Mouse (Mus musculus) forebrain, embryonic 10.5 days (tissue): ENCODE data around the gene Osbpl11. TPM values are rescaled to one million over a fixed set of nuclear protein-coding genes. Genes with fewer than 3 reads are reported as not detected.
"Not testable (repeated sequence)": the region's sequence is repeated elsewhere in the genome, so short reads cannot be mapped to it uniquely, and the experiment has no call there.

ENCODE experiments used
- DNase-seq: peaks from one replicate; pipeline ENCODE4 v3.0.0-alpha.2; 2017; ENCODE audit warnings: low spot score; ENCODE audit errors: extremely low spot score
- H3K27ac ChIP-seq: fragments of 300-500 bp; sonication (generic); 2 replicates; pipeline ENCODE4 v1.5.1; 2016; ENCODE audit warnings: mild to moderate bottlenecking
- H3K27me3 ChIP-seq: fragments of 300-500 bp; sonication (generic); 2 replicates; pipeline ENCODE4 v1.6.1; 2016; ENCODE audit warnings: mild to moderate bottlenecking; ENCODE audit not compliant: poor library complexity, severe bottlenecking
- H3K36me3 ChIP-seq: fragments of 300-500 bp; sonication (generic); replicated peaks from 2 replicates; pipeline ENCODE4 v1.6.1; 2016; ENCODE audit warnings: mild to moderate bottlenecking, moderate library complexity
- H3K4me1 ChIP-seq: fragments of 300-500 bp; sonication (generic); 2 replicates; pipeline ENCODE4 v1.6.1; 2016
- H3K4me3 ChIP-seq: fragments of 300-500 bp; sonication (generic); 2 replicates; pipeline ENCODE4 v1.5.1; 2016; ENCODE audit warnings: mild to moderate bottlenecking, moderate library complexity
- H3K9me3 ChIP-seq: fragments of 300-500 bp; sonication (generic); 2 replicates; pipeline ENCODE4 v1.6.1; 2016; ENCODE audit warnings: mild to moderate bottlenecking, moderate library complexity
- WGBS: fragments of 180-500 bp; shearing (Covaris S2); methylation state at CpG from one replicate; pipeline ENCODE4 v1.1.7; 2016; 5-methylcytosine and 5-hydroxymethylcytosine counted together
- polyA plus RNA-seq: library from polyadenylated mRNA; unstranded; fragments of >200 nt; fragmentation: Nextera tagmentation; extraction: Ambion mirVana; gene quantifications from 2 replicates; pipeline ENCODE4 v1.2.1, GENCODE M21; 2016

Gene Osbpl11
- polyA plus RNA-seq, 1 experiment from 2014 or later, result 17.7 TPM

- Histone ChIP-seq H3K4me1 (peaks cover 27% of the 10 kb centered on the region), H3K9me3 (no peaks in the 10 kb centered on the region), H3K27me3 (no peaks in the 10 kb centered on the region), H3K27ac (no peak overlapping the region), H3K36me3 (peaks cover 64% of the 10 kb centered on the region), H3K4me3 (no peak overlapping the region)
- no peak for DNase-seq
- 76% methylated on average over 9 of the region's 9 CpGs for WGBS
Observed at GRCm38 (mm10) chr16:33216313-33217003, 31.6 kb downstream of the Osbpl11 start.

GRCm38 (mm10) chr16:33217553-33218085, 32.7 kb downstream of the Osbpl11 start:
- H3K4me3 ChIP-seq, H3K27ac ChIP-seq, H3K27me3 ChIP-seq, H3K9me3 ChIP-seq, DNase-seq: not testable (repeated sequence)
- whole genome bisulfite sequencing, result 92% methylated on average over 2 of the region's 3 CpGs
- H3K4me1 ChIP-seq, result peaks cover 27% of the 10 kb centered on the region
- peaks cover 59% of the 10 kb centered on the region for H3K36me3 ChIP-seq

- Histone ChIP-seq H3K36me3 (peaks cover 72% of the 10 kb centered on the region), H3K9me3 (no peaks in the 10 kb centered on the region), H3K27me3 (no peaks in the 10 kb centered on the region), H3K4me1 (no peaks in the 10 kb centered on the region), H3K27ac (no peak overlapping the region), H3K4me3 (no peak overlapping the region)
- DNase-seq, result no peak
- WGBS, result 96% methylated on average over 3 of the region's 3 CpGs
Observed at GRCm38 (mm10) chr16:33222482-33222881, 37.6 kb downstream of the Osbpl11 start.

- DNase-seq, result no peak
- no peaks in the 10 kb centered on the region for H3K4me1 ChIP-seq
- H3K27me3 ChIP-seq, result no peaks in the 10 kb centered on the region
- no peak overlapping the region for H3K4me3 ChIP-seq
- WGBS, result 92% methylated on average over 5 of the region's 5 CpGs
- no peak overlapping the region for H3K27ac ChIP-seq
- peaks cover 82% of the 10 kb centered on the region for H3K36me3 ChIP-seq
- H3K9me3 ChIP-seq, result no peaks in the 10 kb centered on the region
Observed at GRCm38 (mm10) chr16:33224381-33224780, 39.5 kb downstream of the Osbpl11 start.

GRCm38 (mm10) chr16:33234128-33234527, 49.3 kb downstream of the Osbpl11 start:
- no peaks in the 10 kb centered on the region for H3K4me1 ChIP-seq
- WGBS, result 87% methylated on average over 12 of the region's 12 CpGs
- H3K4me3 ChIP-seq, result no peak overlapping the region
- peaks cover 92% of the 10 kb centered on the region for H3K36me3 ChIP-seq
- DNase-seq, result no peak
- no peaks in the 10 kb centered on the region for H3K9me3 ChIP-seq
- no peaks in the 10 kb centered on the region for H3K27me3 ChIP-seq
- no peak overlapping the region for H3K27ac ChIP-seq

GRCm38 (mm10) chr16:33236151-33236550, 51.3 kb downstream of the Osbpl11 start:
- no peak for DNase-seq
- Histone ChIP-seq H3K27me3 (no peaks in the 10 kb centered on the region), H3K4me3 (no peak overlapping the region), H3K4me1 (no peaks in the 10 kb centered on the region), H3K36me3 (peaks cover 92% of the 10 kb centered on the region), H3K27ac (no peak overlapping the region), H3K9me3 (no peaks in the 10 kb centered on the region)
- WGBS, result 94% methylated on average over 6 of the region's 6 CpGs

- H3K9me3 ChIP-seq, result no peaks in the 10 kb centered on the region
- 95% methylated on average over 2 of the region's 2 CpGs for WGBS
- no peak overlapping the region for H3K4me3 ChIP-seq
- H3K36me3 ChIP-seq, result peaks cover 95% of the 10 kb centered on the region
- H3K4me1 ChIP-seq, result no peaks in the 10 kb centered on the region
- no peak for DNase-seq
- no peaks in the 10 kb centered on the region for H3K27me3 ChIP-seq
- H3K27ac ChIP-seq, result no peak overlapping the region
Observed at GRCm38 (mm10) chr16:33239305-33239704, 54.4 kb downstream of the Osbpl11 start.

GRCm38 (mm10) chr16:33242046-33242445, 57.2 kb downstream of the Osbpl11 start:
- Histone ChIP-seq H3K4me1 (no peaks in the 10 kb centered on the region), H3K36me3 (peaks cover 81% of the 10 kb centered on the region), H3K4me3 (no peak overlapping the region), H3K9me3 (no peaks in the 10 kb centered on the region), H3K27ac (no peak overlapping the region), H3K27me3 (no peaks in the 10 kb centered on the region)
- DNase-seq, result no peak
- 85% methylated on average over 6 of the region's 6 CpGs for WGBS

- 86% methylated on average over 6 of the region's 6 CpGs for WGBS
- no peak for DNase-seq
- no peaks in the 10 kb centered on the region for H3K4me1 ChIP-seq
- H3K4me3 ChIP-seq, result no peak overlapping the region
- H3K27ac ChIP-seq, result no peak overlapping the region
- H3K9me3 ChIP-seq, result no peaks in the 10 kb centered on the region
- peaks cover 66% of the 10 kb centered on the region for H3K36me3 ChIP-seq
- no peaks in the 10 kb centered on the region for H3K27me3 ChIP-seq
Observed at GRCm38 (mm10) chr16:33244136-33244691, 59.3 kb downstream of the Osbpl11 start.

- no peak overlapping the region for H3K27ac ChIP-seq
- H3K4me3 ChIP-seq, result no peak overlapping the region
- H3K4me1 ChIP-seq, result no peaks in the 10 kb centered on the region
- WGBS, result 94% methylated on average over 9 of the region's 9 CpGs
- DNase-seq, result no peak
- H3K36me3 ChIP-seq, result peaks cover 59% of the 10 kb centered on the region
- H3K9me3 ChIP-seq, result no peaks in the 10 kb centered on the region
- H3K27me3 ChIP-seq, result no peaks in the 10 kb centered on the region
Observed at GRCm38 (mm10) chr16:33244933-33245470, 60.1 kb downstream of the Osbpl11 start.

GRCm38 (mm10) chr16:33246526-33246925, 61.7 kb downstream of the Osbpl11 start:
- Histone ChIP-seq H3K4me3 (no peak overlapping the region), H3K27ac (no peak overlapping the region), H3K9me3 (no peaks in the 10 kb centered on the region), H3K36me3 (peaks cover 44% of the 10 kb centered on the region), H3K4me1 (peaks cover 8% of the 10 kb centered on the region), H3K27me3 (no peaks in the 10 kb centered on the region)
- no peak for DNase-seq
- 89% methylated on average over 5 of the region's 5 CpGs for WGBS

- peaks cover 13% of the 10 kb centered on the region for H3K4me1 ChIP-seq
- WGBS, result 84% methylated on average over 2 of the region's 2 CpGs
- H3K27me3 ChIP-seq, result no peaks in the 10 kb centered on the region
Observed at GRCm38 (mm10) chr16:33247006-33247405, 62.1 kb downstream of the Osbpl11 start.

GRCm38 (mm10) chr16:33250651-33251120, 65.8 kb downstream of the Osbpl11 start:
- H3K36me3 ChIP-seq, result peaks cover 15% of the 10 kb centered on the region
- H3K27ac ChIP-seq, result peak overlapping the region; percentile 92
- H3K4me3 ChIP-seq, result peak overlapping the region; percentile 99
- 30% methylated on average over 9 of the region's 9 CpGs for WGBS
- H3K4me1 ChIP-seq, result peaks cover 20% of the 10 kb centered on the region
- H3K9me3 ChIP-seq, result no peaks in the 10 kb centered on the region
- DNase-seq, result no peak
- H3K27me3 ChIP-seq, result no peaks in the 10 kb centered on the region

More at GRCm38 (mm10) chr16:33247006-33247405, 62.1 kb downstream of the Osbpl11 start:
- Histone ChIP-seq H3K36me3 (peaks cover 39% of the 10 kb centered on the region), H3K4me3 (no peak overlapping the region), H3K9me3 (no peaks in the 10 kb centered on the region), H3K27ac (no peak overlapping the region)
- no peak for DNase-seq
